Mouse (Mus musculus): Measurements from ENCODE around the gene Tbc1d2. TPM values are rescaled to one million over a fixed set of nuclear protein-coding genes. Genes with fewer than 3 reads are reported as not detected.

Tbc1d2 gene
- polyA plus RNA-seq, 1 experiment, result 6.1 TPM

GRCm38 (mm10) chr4:46676646-46677045 is 26.6 kb upstream of the Tbc1d2 start:
- no peak for DNase-seq
- no peaks in the 10 kb centered on the region for H3K27me3 ChIP-seq (replicated peaks; ENCODE audit: control insufficient read depth, insufficient read depth, low read length)
- H3K4me3 ChIP-seq (ENCODE audit: insufficient read depth, low read depth, low read length), result no peak overlapping the region
- no peaks in the 10 kb centered on the region for H3K4me1 ChIP-seq (ENCODE audit: control insufficient read depth, insufficient read depth, low read length)
- no peak for TF ChIP-seq POLR2A (IDR thresholded peaks at IDR 0.05; ENCODE audit: low read depth, low read length)
- TF ChIP-seq CTCF (conservative IDR thresholded peaks at IDR 0.05; ENCODE audit: insufficient read depth, insufficient read length, low read depth, low read length), result no peak
- H3K36me3 ChIP-seq (ENCODE audit: control insufficient read depth, insufficient read depth, low read length), result no peaks in the 10 kb centered on the region
- 63% methylated on average over 3 of the region's 3 CpGs for WGBS
- H3K27ac ChIP-seq (ENCODE audit: insufficient read depth, low read depth, low read length), result no peak overlapping the region

GRCm38 (mm10) chr4:46675992-46676391 is 26.0 kb upstream of the Tbc1d2 start:
- Histone ChIP-seq H3K4me3 (ENCODE audit: insufficient read depth, low read depth, low read length) (no peak overlapping the region), H3K36me3 (ENCODE audit: control insufficient read depth, insufficient read depth, low read length) (no peaks in the 10 kb centered on the region), H3K4me1 (ENCODE audit: control insufficient read depth, insufficient read depth, low read length) (no peaks in the 10 kb centered on the region), H3K27me3 (replicated peaks; ENCODE audit: control insufficient read depth, insufficient read depth, low read length) (no peaks in the 10 kb centered on the region), H3K27ac (ENCODE audit: insufficient read depth, low read depth, low read length) (no peak overlapping the region)
- no peak for TF ChIP-seq CTCF (conservative IDR thresholded peaks at IDR 0.05; ENCODE audit: insufficient read depth, insufficient read length, low read depth, low read length)
- TF ChIP-seq POLR2A (IDR thresholded peaks at IDR 0.05; ENCODE audit: low read depth, low read length), result no peak
- WGBS, result 68% methylated on average over 4 of the region's 4 CpGs
- no peak for DNase-seq

- Histone ChIP-seq H3K27me3 (replicated peaks; ENCODE audit: control insufficient read depth, insufficient read depth, low read length) (no peaks in the 10 kb centered on the region), H3K36me3 (ENCODE audit: control insufficient read depth, insufficient read depth, low read length) (no peaks in the 10 kb centered on the region), H3K4me3 (ENCODE audit: insufficient read depth, low read depth, low read length) (no peak overlapping the region), H3K27ac (ENCODE audit: insufficient read depth, low read depth, low read length) (no peak overlapping the region), H3K4me1 (ENCODE audit: control insufficient read depth, insufficient read depth, low read length) (no peaks in the 10 kb centered on the region)
- TF ChIP-seq CTCF (conservative IDR thresholded peaks at IDR 0.05; ENCODE audit: insufficient read depth, insufficient read length, low read depth, low read length), result no peak
- no peak for TF ChIP-seq POLR2A (IDR thresholded peaks at IDR 0.05; ENCODE audit: low read depth, low read length)
- DNase-seq, result no peak
- WGBS, result 72% methylated on average over 11 of the region's 11 CpGs
These were observed 25.3 kb upstream of the Tbc1d2 start for GRCm38 (mm10) chr4:46675272-46675785.

- H3K4me3 ChIP-seq (ENCODE audit: insufficient read depth, low read depth, low read length), result no peak overlapping the region
- no peaks in the 10 kb centered on the region for H3K27me3 ChIP-seq (replicated peaks; ENCODE audit: control insufficient read depth, insufficient read depth, low read length)
- 73% methylated on average over 11 of the region's 11 CpGs for WGBS
- H3K27ac ChIP-seq (ENCODE audit: insufficient read depth, low read depth, low read length), result no peak overlapping the region
- no peaks in the 10 kb centered on the region for H3K36me3 ChIP-seq (ENCODE audit: control insufficient read depth, insufficient read depth, low read length)
- H3K4me1 ChIP-seq (ENCODE audit: control insufficient read depth, insufficient read depth, low read length), result no peaks in the 10 kb centered on the region
- TF ChIP-seq POLR2A (IDR thresholded peaks at IDR 0.05; ENCODE audit: low read depth, low read length) (no peak), CTCF (conservative IDR thresholded peaks at IDR 0.05; ENCODE audit: insufficient read depth, insufficient read length, low read depth, low read length) (no peak)
- DNase-seq, result no peak
These were observed 18.6 kb upstream of the Tbc1d2 start for GRCm38 (mm10) chr4:46668620-46669019.

GRCm38 (mm10) chr4:46666420-46666819 is 16.4 kb upstream of the Tbc1d2 start:
- no peak for DNase-seq
- WGBS, result 76% methylated on average over 5 of the region's 5 CpGs
- Histone ChIP-seq H3K4me1 (ENCODE audit: control insufficient read depth, insufficient read depth, low read length) (no peaks in the 10 kb centered on the region), H3K27ac (ENCODE audit: insufficient read depth, low read depth, low read length) (no peak overlapping the region), H3K4me3 (ENCODE audit: insufficient read depth, low read depth, low read length) (no peak overlapping the region), H3K27me3 (replicated peaks; ENCODE audit: control insufficient read depth, insufficient read depth, low read length) (no peaks in the 10 kb centered on the region), H3K36me3 (ENCODE audit: control insufficient read depth, insufficient read depth, low read length) (no peaks in the 10 kb centered on the region)
- TF ChIP-seq POLR2A (IDR thresholded peaks at IDR 0.05; ENCODE audit: low read depth, low read length), result no peak
- no peak for TF ChIP-seq CTCF (conservative IDR thresholded peaks at IDR 0.05; ENCODE audit: insufficient read depth, insufficient read length, low read depth, low read length)

- no peak for DNase-seq
- no peaks in the 10 kb centered on the region for H3K4me1 ChIP-seq (ENCODE audit: control insufficient read depth, insufficient read depth, low read length)
- no peak for TF ChIP-seq POLR2A (IDR thresholded peaks at IDR 0.05; ENCODE audit: low read depth, low read length)
- 11% methylated on average over 5 of the region's 8 CpGs for WGBS
- no peak overlapping the region for H3K4me3 ChIP-seq (ENCODE audit: insufficient read depth, low read depth, low read length)
- no peaks in the 10 kb centered on the region for H3K36me3 ChIP-seq (ENCODE audit: control insufficient read depth, insufficient read depth, low read length)
- H3K27ac ChIP-seq (ENCODE audit: insufficient read depth, low read depth, low read length), result no peak overlapping the region
- H3K27me3 ChIP-seq (replicated peaks; ENCODE audit: control insufficient read depth, insufficient read depth, low read length), result no peaks in the 10 kb centered on the region
These were observed 15.4 kb upstream of the Tbc1d2 start for GRCm38 (mm10) chr4:46665371-46665774.

GRCm38 (mm10) chr4:46664123-46665009 is 14.4 kb upstream of the Tbc1d2 start:
- H3K36me3 ChIP-seq (ENCODE audit: control insufficient read depth, insufficient read depth, low read length), result no peaks in the 10 kb centered on the region
- peak overlapping the region; percentile 25 for H3K4me3 ChIP-seq (ENCODE audit: insufficient read depth, low read depth, low read length)
- TF ChIP-seq CTCF (conservative IDR thresholded peaks at IDR 0.05; ENCODE audit: insufficient read depth, insufficient read length, low read depth, low read length), result no peak
- TF ChIP-seq POLR2A (IDR thresholded peaks at IDR 0.05; ENCODE audit: low read depth, low read length), result no peak
- 18% methylated on average over 34 of the region's 34 CpGs for WGBS
- no peak overlapping the region for H3K27ac ChIP-seq (ENCODE audit: insufficient read depth, low read depth, low read length)
- peak; percentile 37 for DNase-seq
- no peaks in the 10 kb centered on the region for H3K4me1 ChIP-seq (ENCODE audit: control insufficient read depth, insufficient read depth, low read length)
- H3K27me3 ChIP-seq (replicated peaks; ENCODE audit: control insufficient read depth, insufficient read depth, low read length), result no peaks in the 10 kb centered on the region
